Mouse (Mus musculus) urinary bladder, postnatal 36 days (tissue): Measurements from ENCODE around the gene Rasgrp4.
"Not testable (repeated sequence)": the region's sequence is repeated elsewhere in the genome, so short reads cannot be mapped to it uniquely, and the experiment has no call there.

ENCODE experiments used
- DNase-seq, 2 experiments: peaks; one replicate each; pipeline ENCODE4 v3.0.0; 2022; ENCODE audit warnings: low spot score in 2 of 2, mixed read lengths in 1 of 2

Gene Rasgrp4

DNA sequence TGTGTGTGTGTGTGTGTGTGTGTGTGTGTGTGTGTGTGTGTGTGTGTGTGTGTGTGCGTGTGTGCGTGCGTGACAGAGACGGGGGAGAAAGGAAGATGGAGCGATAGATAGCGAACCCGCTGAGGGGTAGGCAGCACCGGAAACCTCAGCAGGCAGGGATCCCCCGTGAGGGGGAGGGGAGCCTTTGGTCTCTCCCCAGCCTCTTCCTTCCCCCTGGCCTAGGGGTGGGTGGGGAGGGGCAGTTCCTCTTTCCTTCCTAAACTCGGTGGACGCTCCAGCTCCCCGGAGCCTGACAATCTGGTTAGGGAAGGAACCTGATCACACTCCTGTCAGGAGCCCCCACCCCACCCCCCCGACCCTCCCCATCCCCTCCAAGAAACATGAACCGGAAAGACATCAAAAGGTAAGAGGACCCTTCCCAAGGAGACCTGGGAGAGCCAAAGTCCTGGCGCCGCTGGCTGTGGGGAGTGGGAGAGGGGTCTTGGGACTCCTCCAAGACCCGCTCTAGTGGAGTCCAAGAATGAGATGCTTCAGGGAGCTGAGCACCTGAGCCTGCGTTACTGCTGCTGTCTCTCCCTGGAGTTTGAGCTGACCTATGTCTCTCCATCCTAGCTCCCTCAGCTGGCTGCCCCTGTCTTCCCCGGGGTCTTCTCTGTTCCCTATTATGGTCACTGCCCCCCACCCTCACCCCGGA is at the start of gene Rasgrp4:
Gene Rasgrp4 (plus strand): TSS at position 159 of the 694 bp plus-strand sequence.
- no peak for DNase-seq

DNA sequence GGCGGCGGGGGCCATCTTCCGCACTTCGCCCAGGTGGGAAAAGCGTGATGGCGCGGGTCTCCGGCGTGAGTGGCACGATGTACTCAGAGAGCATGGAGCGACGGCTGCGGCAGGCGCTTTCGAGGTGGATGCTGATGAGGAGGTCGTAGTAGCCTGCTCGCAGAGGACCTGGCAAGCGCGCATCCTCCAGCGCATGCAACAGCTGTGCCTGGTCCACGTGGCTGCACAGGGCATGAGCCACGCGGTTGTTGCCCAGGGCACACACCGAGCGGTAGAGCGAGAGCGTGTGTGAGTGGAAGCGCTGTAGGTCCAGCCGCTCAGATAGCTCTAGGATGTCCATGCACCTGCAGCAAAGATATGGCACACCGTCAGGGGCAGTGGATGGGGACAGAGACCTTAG is 48.7 kb upstream of the Rasgrp4 start:
- DNase-seq: no peak

- no peak for DNase-seq
These were observed 47.7 kb upstream of the Rasgrp4 start for GRCm38 (mm10) chr7:29086902-29087301.

- DNase-seq: no peak
These were observed 45.8 kb upstream of the Rasgrp4 start for GRCm38 (mm10) chr7:29088817-29089216.

- DNase-seq: no peak
These were observed 37.5 kb upstream of the Rasgrp4 start for GRCm38 (mm10) chr7:29097131-29097530.

GRCm38 (mm10) chr7:29101286-29102017 is 33.2 kb upstream of the Rasgrp4 start:
- DNase-seq: no peak

DNA sequence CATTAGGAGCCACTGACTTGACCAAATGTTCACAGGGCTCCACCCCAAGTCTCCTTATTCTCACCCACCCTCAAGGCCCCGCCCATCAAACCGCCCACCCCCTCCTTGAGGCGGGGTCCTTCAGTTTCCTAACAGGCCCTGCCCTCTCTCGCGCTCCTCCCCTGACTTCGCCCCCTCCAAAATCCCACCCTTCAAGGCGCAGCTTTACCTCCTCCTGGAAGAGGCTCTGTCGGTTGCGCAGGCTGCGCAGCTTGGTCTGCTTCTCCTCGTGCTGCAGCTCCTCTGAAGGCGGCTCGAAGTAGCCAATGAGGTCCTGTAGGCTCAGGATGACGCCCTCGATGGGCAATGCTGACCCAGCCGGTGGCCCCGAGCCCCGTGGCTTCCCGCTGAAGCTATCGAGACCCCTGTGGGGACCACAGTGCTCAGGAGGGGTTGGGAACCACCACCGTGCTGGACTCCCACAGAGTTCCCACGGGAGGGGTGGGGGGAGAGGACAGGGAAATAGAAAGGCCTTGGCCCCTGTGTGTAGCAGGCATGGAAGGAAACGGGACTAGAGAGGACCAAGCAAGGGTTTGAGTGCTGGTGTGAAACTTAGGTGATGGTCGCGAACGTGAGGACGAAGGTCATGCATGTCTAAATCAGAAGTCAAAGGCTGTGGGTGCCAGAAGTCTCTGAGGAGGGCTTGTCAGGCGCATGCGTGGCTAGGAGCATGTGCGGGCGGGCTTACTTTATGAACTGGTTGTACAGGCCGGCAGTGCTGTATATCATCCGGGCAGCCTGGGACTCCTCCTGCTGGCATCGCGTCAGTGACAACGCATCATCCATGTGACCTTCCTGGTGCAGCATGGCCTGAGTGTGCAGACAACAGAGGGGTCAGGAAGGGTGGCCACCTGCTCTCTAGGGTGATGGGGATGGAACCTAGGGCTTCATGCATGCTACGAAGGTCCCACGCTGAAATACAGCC is 25.4 kb upstream of the Rasgrp4 start:
- peak; percentile 45 to 70 for DNase-seq

- DNase-seq: no peak
These were observed 16.4 kb upstream of the Rasgrp4 start for GRCm38 (mm10) chr7:29118142-29118851.

GRCm38 (mm10) chr7:29119526-29119925 is 15.1 kb upstream of the Rasgrp4 start:
- no peak for DNase-seq

DNA sequence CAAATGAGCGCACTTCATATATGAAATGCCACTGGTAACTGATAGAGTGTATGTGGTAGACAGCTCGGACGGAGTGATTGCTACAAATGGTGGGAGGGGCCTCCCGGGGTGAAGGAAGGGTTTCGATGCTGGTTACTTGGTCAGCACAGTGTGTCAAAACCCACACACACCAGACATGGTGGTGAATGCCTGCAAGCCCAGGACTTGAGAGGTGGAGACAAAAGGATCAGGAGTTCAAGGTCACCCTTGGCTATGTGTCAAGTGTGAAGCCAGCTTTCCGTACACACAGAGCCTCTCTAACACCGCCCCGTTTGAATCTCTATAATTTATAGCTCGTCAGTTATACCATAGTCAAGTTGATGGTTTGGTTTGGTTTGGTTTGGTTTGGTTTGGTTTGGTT is 11.8 kb upstream of the Rasgrp4 start:
- no peak for DNase-seq

GRCm38 (mm10) chr7:29123531-29124358 is 10.9 kb upstream of the Rasgrp4 start:
- no peak for DNase-seq

DNA sequence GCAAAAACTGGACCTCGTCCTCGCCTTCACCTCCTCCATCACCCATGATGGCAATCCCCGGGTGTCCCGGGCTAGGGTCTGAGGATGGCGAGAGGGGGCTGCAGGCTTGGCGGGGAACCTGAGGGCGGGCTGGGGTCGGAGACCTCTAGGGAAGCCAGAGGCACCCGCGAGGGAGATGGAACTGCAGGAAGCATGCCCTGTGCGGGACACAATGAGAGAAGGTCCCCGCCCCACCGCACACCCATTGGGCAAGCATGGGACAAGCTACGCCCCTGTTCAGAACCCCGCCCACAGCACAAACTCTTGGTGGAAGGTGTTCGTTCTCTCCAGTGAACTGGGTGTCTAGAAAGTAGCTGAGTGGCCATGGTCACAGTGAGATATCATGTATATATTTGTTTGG is 9.7 kb upstream of the Rasgrp4 start, which contains the start of gene Ryr1:
Gene Ryr1 (minus strand): TSS at position 210 of the 400 bp plus-strand sequence.
- DNase-seq: peak in 1 of 2 experiments; percentile 37

DNA sequence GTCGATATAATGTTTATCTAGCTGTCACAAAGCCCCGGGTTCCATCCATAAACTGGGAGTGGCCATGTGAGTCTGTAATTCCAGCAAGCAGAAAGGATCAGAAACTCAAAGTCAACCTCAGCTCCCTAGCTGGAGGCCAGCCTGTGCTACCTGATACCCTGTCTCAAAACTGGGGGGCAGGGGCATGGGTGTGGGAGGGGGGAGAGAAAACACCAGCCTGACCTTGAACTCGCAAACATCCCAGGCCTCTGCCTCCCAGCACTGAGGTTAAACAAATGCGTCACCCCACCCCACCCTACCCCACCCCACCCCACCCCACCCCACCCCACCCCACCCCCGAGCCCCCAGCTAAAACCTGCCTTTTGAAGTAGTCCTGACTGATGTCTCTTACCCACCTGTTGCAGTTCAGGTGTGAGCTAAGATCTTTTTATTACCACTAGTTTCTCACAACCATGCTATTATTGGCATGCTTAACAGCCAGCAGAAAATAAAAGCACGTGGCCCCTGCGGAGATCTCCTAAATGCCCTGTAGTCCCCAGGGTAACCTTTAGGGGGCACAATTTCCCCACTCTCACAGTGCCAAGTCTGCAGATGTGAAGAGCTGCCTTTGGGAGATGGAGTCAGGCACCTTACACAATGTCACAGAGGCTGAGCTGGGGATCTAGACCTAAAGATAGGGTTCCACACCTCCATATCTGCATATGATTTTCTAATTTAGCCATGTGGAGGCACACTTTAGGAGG is 8.3 kb upstream of the Rasgrp4 start:
- peak; percentile 60 to 61 for DNase-seq

DNA sequence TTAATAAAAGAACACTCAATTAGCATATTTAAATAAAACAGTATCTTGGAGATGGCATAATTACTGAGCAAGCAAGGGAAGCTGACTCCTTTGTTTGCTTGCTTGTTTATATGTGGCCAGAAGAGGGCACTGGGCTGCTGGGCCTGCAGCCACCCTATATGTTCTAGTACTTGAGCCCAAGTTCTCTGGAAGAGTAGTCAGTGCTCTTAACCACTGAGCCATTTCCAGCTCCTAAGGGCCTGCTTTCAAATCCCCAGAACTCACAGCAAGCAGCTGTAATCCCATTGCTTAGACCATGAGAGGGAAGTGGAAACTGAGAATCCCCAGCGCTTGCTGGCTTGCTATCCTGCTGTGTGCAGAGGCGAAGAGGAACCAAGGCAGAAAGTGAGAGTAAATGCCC is 5.9 kb upstream of the Rasgrp4 start:
- no peak for DNase-seq

- DNase-seq: no peak
These were observed 421 bp upstream of the Rasgrp4 start for GRCm38 (mm10) chr7:29134230-29134629.

DNA sequence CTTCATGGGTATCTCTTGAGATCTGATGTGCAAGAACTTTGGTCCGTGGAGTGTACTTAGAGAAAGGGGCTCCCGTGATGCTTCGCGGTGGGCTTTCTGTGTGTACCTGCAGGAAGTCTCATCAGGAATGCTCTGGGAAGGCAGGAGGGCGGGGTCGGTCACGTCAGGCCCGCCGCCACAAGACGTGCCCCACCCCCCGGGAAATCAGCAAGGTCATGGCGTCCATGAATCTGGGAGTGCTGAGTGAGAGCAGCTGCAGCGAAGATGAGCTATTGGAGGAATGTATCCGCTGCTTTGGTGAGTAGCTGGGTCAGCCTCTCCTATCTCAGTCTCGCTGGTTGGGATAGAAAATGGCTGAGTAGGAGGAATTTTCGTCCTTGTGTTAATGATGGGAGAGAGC is 2.8 kb downstream of the Rasgrp4 start:
- no peak for DNase-seq

DNA sequence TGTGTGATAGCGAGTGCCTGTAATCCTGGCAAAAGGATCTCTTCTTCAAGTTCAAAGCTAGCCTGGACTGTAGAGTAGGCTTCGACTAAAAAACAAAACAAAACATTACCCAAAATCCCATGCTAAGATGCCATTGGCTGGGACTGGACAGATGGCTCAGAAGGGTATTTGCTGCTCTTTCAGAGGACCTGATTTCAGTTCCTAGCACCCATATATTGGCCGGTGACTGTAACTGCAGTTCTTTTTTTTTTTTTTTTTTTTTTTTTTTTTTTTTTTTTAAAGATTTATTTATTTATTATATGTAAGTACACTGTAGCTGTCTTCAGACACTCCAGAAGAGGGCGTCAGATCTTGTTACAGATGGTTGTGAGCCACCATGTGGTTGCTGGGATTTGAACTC is 4.6 kb downstream of the Rasgrp4 start:
- DNase-seq: not testable (repeated sequence)

DNA sequence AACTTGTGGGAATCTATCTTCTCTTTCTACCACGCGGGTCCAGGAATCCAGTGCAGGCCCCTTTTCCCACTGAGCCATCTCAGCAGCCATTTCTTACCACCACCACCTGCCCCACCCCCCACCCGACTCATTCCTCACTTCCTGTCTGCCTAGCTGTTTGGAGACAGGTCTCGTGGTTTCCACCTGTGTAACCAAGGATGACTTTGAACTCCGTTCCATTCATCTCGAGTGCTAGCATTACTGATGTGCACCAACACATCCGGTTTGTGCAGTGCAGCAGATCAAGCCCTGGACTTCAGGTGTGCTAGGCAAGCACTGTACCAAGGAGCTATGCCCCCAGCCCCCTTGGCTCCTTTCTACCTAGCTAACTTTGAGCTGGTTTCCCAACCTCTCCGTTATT is 6.8 kb downstream of the Rasgrp4 start:
- no peak for DNase-seq

- DNase-seq: no peak
These were observed 9.4 kb downstream of the Rasgrp4 start for GRCm38 (mm10) chr7:29144006-29144405.
